In the genomic region with DNA sequence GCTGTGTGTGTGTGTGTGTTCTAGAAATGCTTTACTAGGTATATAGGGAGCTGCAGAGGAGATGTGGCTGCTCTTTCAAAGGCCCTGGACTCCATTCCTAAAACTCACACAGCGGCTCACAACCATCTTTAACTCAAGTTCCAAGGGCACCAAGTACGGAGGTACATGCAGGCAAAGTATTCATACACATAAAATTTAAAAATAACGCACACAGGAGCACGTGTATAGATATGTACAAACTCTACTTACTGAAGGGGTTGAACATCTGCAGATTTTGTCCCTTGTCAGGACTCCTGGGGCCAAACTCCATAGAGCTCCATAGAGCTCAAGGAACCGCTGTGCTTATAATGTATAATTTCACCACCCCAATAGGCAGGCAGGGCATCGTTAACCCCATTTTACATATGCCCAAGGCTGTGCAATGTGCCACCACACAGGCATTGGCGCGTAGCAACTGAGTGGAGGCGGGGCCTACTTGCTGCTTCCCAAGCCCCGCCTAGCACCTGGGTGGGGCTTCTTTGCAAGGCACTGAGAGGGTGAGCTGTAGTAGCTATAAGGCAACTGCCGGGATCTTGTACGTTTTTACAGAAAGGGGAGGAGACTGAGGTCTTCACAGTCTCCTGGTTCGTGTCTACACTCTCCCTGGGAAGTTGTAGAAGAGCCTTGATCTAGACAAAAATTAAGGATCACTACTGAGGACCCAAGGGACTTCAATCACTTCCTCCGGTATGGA, we compare ENCODE assay signal across 8 mouse cellular contexts.
DNase-seq lines count a peak whose midpoint lies in the region; ATAC-seq and TF ChIP-seq lines count a peak whose summit lies in the region.

No protein-coding gene starts in this region.

- peak overlapping the region; percentile 63; the same call in 1 of the 2 replicates for H3K27ac ChIP-seq in kidney, embryonic 14.5 days (ENCODE audit: low read depth, low read length)
- H3K27ac ChIP-seq in hindbrain, embryonic 16.5 days (ENCODE audit: low read depth, low read length): no peak overlapping the region
- H3K27ac ChIP-seq in lung, embryonic 16.5 days (ENCODE audit: low read length): peak overlapping the region; percentile 83; the same call in 1 of the 2 replicates
- peak overlapping the region; percentile 93 for H3K27ac ChIP-seq in stomach, embryonic 15.5 days

- 0 out of 2 replicates have a peak, but pooled peaks cover 3% of the 10 kb centered on the region for H3K9me3 ChIP-seq in kidney, embryonic 14.5 days (ENCODE audit: control insufficient read depth, low read length)
- H3K9me3 ChIP-seq in hindbrain, embryonic 16.5 days (ENCODE audit: control insufficient read depth, low read length): no peaks in the 10 kb centered on the region
- no peaks in the 10 kb centered on the region for H3K9me3 ChIP-seq in lung, embryonic 16.5 days (ENCODE audit: control insufficient read depth, low read length)
- H3K9me3 ChIP-seq in stomach, embryonic 15.5 days: no peaks in the 10 kb centered on the region

- H3K36me3 ChIP-seq in kidney, embryonic 14.5 days (ENCODE audit: control insufficient read depth, insufficient read depth, low read length): no peaks in the 10 kb centered on the region
- no peaks in the 10 kb centered on the region for H3K36me3 ChIP-seq in hindbrain, embryonic 16.5 days (ENCODE audit: control insufficient read depth, insufficient read depth, low read length)
- no peaks in the 10 kb centered on the region for H3K36me3 ChIP-seq in lung, embryonic 16.5 days (ENCODE audit: control insufficient read depth, insufficient read depth, low read length)
- H3K36me3 ChIP-seq in stomach, embryonic 15.5 days: no peaks in the 10 kb centered on the region

- no peak for DNase-seq in kidney, adult 8-10 months
- DNase-seq in brain, embryonic 14.5 days (ENCODE audit: low read depth): peak; percentile 69
- no peak for DNase-seq in layer of hippocampus, postnatal 10 days (ENCODE audit: low spot score in 2 of 2)
- no peak for DNase-seq in gastrocnemius, postnatal 36 days

- WGBS in kidney, embryonic 14.5 days: 29% methylated on average over 14 of the region's 14 CpGs
- 26% methylated on average over 14 of the region's 14 CpGs for WGBS in hindbrain, embryonic 16.5 days
- WGBS in lung, embryonic 16.5 days: 42% methylated on average over 14 of the region's 14 CpGs
- WGBS in stomach, embryonic 15.5 days: 43% methylated on average over 14 of the region's 14 CpGs

- H3K4me1 ChIP-seq in kidney, embryonic 14.5 days (ENCODE audit: control insufficient read depth, insufficient read depth, low read length): peaks cover 7% of the 10 kb centered on the region
- peaks cover 11% of the 10 kb centered on the region for H3K4me1 ChIP-seq in hindbrain, embryonic 16.5 days (ENCODE audit: control insufficient read depth, insufficient read depth, low read depth, low read length)
- H3K4me1 ChIP-seq in lung, embryonic 16.5 days (replicated peaks; ENCODE audit: control insufficient read depth, insufficient read depth, low read length): peaks cover 23% of the 10 kb centered on the region
- peaks cover 34% of the 10 kb centered on the region for H3K4me1 ChIP-seq in stomach, embryonic 15.5 days

- H3K9ac ChIP-seq in kidney, embryonic 14.5 days (ENCODE audit: low read depth, low read length): no peak overlapping the region
- no peak overlapping the region for H3K9ac ChIP-seq in hindbrain, embryonic 16.5 days (ENCODE audit: low read depth, low read length)
- no peak overlapping the region for H3K9ac ChIP-seq in lung, embryonic 16.5 days (ENCODE audit: low read length)
- no peak overlapping the region for H3K9ac ChIP-seq in stomach, embryonic 15.5 days

- intact Hi-C loops in gastrocnemius, postnatal 36 days (cut with DNase I): no loop called here

- no peak for TF ChIP-seq POLR2A in brain, embryonic 14.5 days (IDR thresholded peaks at IDR 0.05; ENCODE audit: borderline replicate concordance, extremely low read depth, insufficient read depth, insufficient read length, poor library complexity, severe bottlenecking)

- H3K27me3 ChIP-seq in kidney, embryonic 14.5 days (ENCODE audit: control insufficient read depth, insufficient read depth, low read length): no peaks in the 10 kb centered on the region
- no peaks in the 10 kb centered on the region for H3K27me3 ChIP-seq in hindbrain, embryonic 16.5 days (replicated peaks; ENCODE audit: control insufficient read depth, insufficient read depth, low read length)
- no peaks in the 10 kb centered on the region for H3K27me3 ChIP-seq in lung, embryonic 16.5 days (ENCODE audit: control insufficient read depth, insufficient read depth, low read depth, low read length)
- H3K27me3 ChIP-seq in stomach, embryonic 15.5 days (replicated peaks): no peaks in the 10 kb centered on the region

- no peak for TF ChIP-seq CTCF in brain, embryonic 14.5 days (IDR thresholded peaks at IDR 0.05; ENCODE audit: borderline replicate concordance, extremely low read depth, insufficient read depth, insufficient read length)

- no peak overlapping the region for H3K4me3 ChIP-seq in kidney, embryonic 14.5 days (ENCODE audit: low read length)
- no peak overlapping the region for H3K4me3 ChIP-seq in hindbrain, embryonic 16.5 days (ENCODE audit: low read length)
- H3K4me3 ChIP-seq in lung, embryonic 16.5 days (ENCODE audit: low read length): no peak overlapping the region
- peak overlapping the region; percentile 9; the same call in 1 of the 2 replicates for H3K4me3 ChIP-seq in stomach, embryonic 15.5 days (replicated peaks)

- peak; percentile 63 for ATAC-seq in kidney, embryonic 14.5 days (ENCODE audit: low FRiP score, low TSS enrichment)
- 0 out of 2 replicates have a peak, but pooled peaks have one; percentile 3 for ATAC-seq in hindbrain, embryonic 16.5 days
- ATAC-seq in lung, embryonic 16.5 days (ENCODE audit: low read depth): peak; percentile 37
- ATAC-seq in stomach, embryonic 15.5 days (ENCODE audit: insufficient read depth, low FRiP score, low read depth): peak; percentile 45

- peak overlapping the region; percentile 29; the same call in 1 of the 2 replicates for H3K4me2 ChIP-seq in kidney, embryonic 14.5 days (replicated peaks; ENCODE audit: low read depth, low read length)
- H3K4me2 ChIP-seq in hindbrain, embryonic 16.5 days (ENCODE audit: low read length): no peak overlapping the region
- peak overlapping the region; percentile 54; the same call in 1 of the 2 replicates for H3K4me2 ChIP-seq in lung, embryonic 16.5 days (ENCODE audit: low read depth, low read length)
- H3K4me2 ChIP-seq in stomach, embryonic 15.5 days: peak overlapping the region; percentile 43

Comparison
In these comparisons a context has a peak if more than half of its experiments do, and no peak if none do; other contexts are left out.
1. ATAC-seq: peak in every context shown above with its lines; median percentile 63 in kidney, embryonic 14.5 days; 45 in stomach, embryonic 15.5 days; 37 in lung, embryonic 16.5 days; 3 in hindbrain, embryonic 16.5 days.